In genomic region chr1:127778611-127779010, GRCm38 (mm10) we compare ENCODE assay signal across 25 mouse cellular contexts. TPM values are rescaled to one million over a fixed set of nuclear protein-coding genes. Genes with fewer than 3 reads are reported as not detected.
"Had no signal": no experiment of that assay in that cellular context is flagged by ENCODE, and none has a peak within 500 bp of the region (broad histone marks: within the 10 kb centered on the region; RNA-seq: fewer than 3 reads in every experiment).

No protein-coding gene starts in this region.

- H3K4me1 ChIP-seq: intestine, embryonic 15.5 days had no signal

- H3K9ac ChIP-seq: hindbrain, embryonic 12.5 days; hindbrain, embryonic 14.5 days; intestine, embryonic 15.5 days; limb, embryonic 12.5 days had no signal

- H3K4me2 ChIP-seq: heart, embryonic 11.5 days; hindbrain, embryonic 12.5 days; hindbrain, embryonic 14.5 days; intestine, embryonic 15.5 days; limb, embryonic 12.5 days had no signal

- H3K27ac ChIP-seq: gastrocnemius, adult 2 months; heart, adult 2 months; hindbrain, embryonic 10.5 days; hindbrain, embryonic 12.5 days; hindbrain, embryonic 14.5 days; intestine, embryonic 15.5 days; layer of hippocampus, adult 2 months; left cerebral cortex, adult 2 months; limb, embryonic 10.5 days; limb, embryonic 12.5 days had no signal

- H3K36me3 ChIP-seq: hindbrain, embryonic 12.5 days; intestine, embryonic 15.5 days had no signal

- DNase-seq: gastrocnemius, adult 2 months; gastrocnemius, postnatal 10 days; gastrocnemius, postnatal 25 days; heart, adult 2 months; heart, postnatal 10 days; heart, postnatal 4 days; kidney, adult 18-20 months; kidney, adult 8-10 months; kidney, postnatal 10 days; kidney, postnatal 25 days; kidney, postnatal 4 days had no signal

- ATAC-seq: hindbrain, embryonic 16.5 days; inflammation-experienced regulatory T-cells, adult 6 months; intestine, embryonic 15.5 days; intestine, postnatal 0 days had no signal

- H3K9me3 ChIP-seq: hindbrain, embryonic 10.5 days; hindbrain, embryonic 12.5 days; intestine, embryonic 15.5 days; limb, embryonic 10.5 days; limb, embryonic 12.5 days had no signal

- H3K4me3 ChIP-seq: gastrocnemius, adult 2 months; heart, adult 2 months; hindbrain, embryonic 10.5 days; hindbrain, embryonic 12.5 days; intestine, embryonic 15.5 days; layer of hippocampus, adult 2 months; left cerebral cortex, adult 2 months; limb, embryonic 10.5 days; limb, embryonic 12.5 days had no signal

- H3K27me3 ChIP-seq: hindbrain, embryonic 12.5 days; intestine, embryonic 15.5 days; limb, embryonic 12.5 days had no signal

RNA-seq across cellular contexts. Expression of gene Acmsd, which starts 49.4 kb away (rescaled TPM):
- polyA plus RNA-seq: frontal cortex, adult 2 months; inflammation-experienced regulatory T-cells, adult 6 months; intestine, postnatal 0 days; kidney, embryonic 14.5 days had no signal
